Mouse (Mus musculus) monocyte, adult 5-6 weeks (primary cell): ENCODE data around the gene Gja5. TPM values are rescaled to one million over a fixed set of nuclear protein-coding genes. Genes with fewer than 3 reads are reported as not detected.
A peak's percentile ranks its signal among the peaks of the same experiment; 100 is the strongest.

Experiments
- ATAC-seq: fragments of 153-309, 156-312 bp; replicated peaks from 2 replicates; pipeline ENCODE4 v1.8.0; 2017; ENCODE audit warnings: mild to moderate bottlenecking; ENCODE audit not compliant: low TSS enrichment, insufficient number of reproducible peaks, severe bottlenecking, poor library complexity, low FRiP score
- total RNA-seq: library from RNA; stranded (forward); fragments of 200-1000, 200-491, 200-594 nt; gene quantifications from 3 replicates; pipeline ENCODE4 v1.2.3, GENCODE M21; 2017

Gene Gja5
- not detected in 3 replicates for total RNA-seq

GRCm38 (mm10) chr3:96904393-96904792, at the start of gene Gja5:
Gene Gja5 (plus strand): TSS chr3:96904693.
- no peak for ATAC-seq

DNA sequence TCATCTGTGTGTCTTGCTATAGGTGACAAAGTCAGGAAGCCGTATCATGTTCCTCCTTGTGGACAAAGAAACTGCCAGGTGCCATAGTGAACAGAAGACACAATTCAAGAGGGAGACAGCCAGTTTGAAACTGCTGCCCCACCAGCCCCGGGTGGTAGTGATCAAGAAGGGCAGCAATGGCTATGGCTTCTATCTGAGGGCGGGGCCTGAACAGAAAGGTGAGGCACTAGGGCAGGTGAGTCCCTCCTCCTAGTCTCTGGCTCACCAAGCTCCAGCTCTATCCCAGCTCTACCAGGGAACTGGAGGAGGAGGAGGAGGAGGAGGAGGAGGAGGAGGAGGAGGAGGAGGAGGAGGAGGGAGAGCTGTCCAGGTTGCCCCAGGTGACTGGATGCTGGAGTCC, 48.7 kb upstream of the Gja5 start:
- no peak for ATAC-seq

DNA sequence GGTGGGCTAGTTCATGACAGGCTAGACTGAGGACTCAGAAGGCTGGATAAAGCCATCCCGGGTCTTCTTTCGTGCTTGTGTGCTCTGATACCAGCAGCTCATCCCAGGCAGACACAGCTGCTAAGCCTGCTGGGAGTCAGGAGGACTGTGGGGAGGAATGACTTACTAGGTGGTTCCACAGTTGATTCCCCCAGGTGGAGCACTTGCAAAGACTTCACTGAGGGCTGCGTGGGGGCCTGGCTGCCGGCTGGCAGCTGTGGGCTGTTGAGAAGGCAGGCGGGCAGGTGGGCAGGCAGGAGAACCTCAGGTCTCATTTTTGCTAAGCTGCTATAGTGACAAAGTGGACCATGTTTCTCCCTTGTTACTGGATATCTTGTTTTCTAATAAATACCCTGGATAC, 44.0 kb upstream of the Gja5 start:
- no peak for ATAC-seq

DNA sequence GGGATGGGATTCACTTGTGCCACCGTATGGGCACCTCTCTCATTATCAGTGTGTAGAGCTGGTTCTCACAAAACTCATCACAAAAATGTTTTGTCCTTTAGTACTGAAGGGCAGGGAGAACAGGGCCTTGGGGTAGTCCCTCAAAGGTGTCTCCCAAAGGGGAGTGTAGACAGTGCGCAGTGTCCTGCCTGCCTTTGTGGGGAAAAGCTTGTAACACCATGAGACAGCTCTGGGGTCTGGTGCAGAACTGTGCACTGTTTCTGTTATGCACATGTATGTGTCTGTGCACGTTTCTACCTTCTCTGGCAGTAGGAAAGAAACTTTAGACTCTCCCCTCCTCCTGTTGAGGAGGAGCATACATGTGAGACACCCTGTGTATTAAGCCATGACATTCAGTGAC, 36.6 kb upstream of the Gja5 start:
- ATAC-seq = no peak

GRCm38 (mm10) chr3:96868566-96868965, 35.9 kb upstream of the Gja5 start:
- no peak for ATAC-seq

DNA sequence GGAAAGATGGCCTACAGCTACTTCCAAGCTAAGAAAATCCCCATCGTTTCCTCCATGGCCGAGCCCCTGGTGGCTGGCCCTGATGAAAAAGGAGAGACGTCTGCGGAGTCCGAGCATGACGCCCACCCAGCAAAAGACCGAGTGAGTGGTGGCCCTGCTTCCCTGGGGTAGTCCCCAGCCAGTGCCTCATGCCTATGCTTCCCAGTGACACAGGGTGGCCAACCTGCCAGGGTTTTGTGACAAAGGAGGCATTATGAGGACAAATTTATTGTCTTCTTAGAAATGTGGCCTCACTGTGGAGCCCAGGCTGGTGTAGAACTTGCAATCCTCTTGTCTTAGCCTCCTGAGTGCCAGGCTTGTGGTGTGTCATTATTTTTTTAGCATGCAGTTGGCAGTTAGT, 35.4 kb upstream of the Gja5 start:
- ATAC-seq = no peak

GRCm38 (mm10) chr3:96870270-96870669, 34.2 kb upstream of the Gja5 start:
- no peak for ATAC-seq

GRCm38 (mm10) chr3:96871070-96871469, 33.4 kb upstream of the Gja5 start:
- ATAC-seq = no peak

- ATAC-seq = no peak
Measured at GRCm38 (mm10) chr3:96872501-96872900, 32.0 kb upstream of the Gja5 start.

- ATAC-seq = no peak
Measured at GRCm38 (mm10) chr3:96874808-96875571, 29.5 kb upstream of the Gja5 start.

- ATAC-seq = no peak
Measured at GRCm38 (mm10) chr3:96879536-96879935, 25.0 kb upstream of the Gja5 start.

GRCm38 (mm10) chr3:96880385-96880784, 24.1 kb upstream of the Gja5 start:
- no peak for ATAC-seq

GRCm38 (mm10) chr3:96881557-96881956, 22.9 kb upstream of the Gja5 start:
- ATAC-seq = no peak

DNA sequence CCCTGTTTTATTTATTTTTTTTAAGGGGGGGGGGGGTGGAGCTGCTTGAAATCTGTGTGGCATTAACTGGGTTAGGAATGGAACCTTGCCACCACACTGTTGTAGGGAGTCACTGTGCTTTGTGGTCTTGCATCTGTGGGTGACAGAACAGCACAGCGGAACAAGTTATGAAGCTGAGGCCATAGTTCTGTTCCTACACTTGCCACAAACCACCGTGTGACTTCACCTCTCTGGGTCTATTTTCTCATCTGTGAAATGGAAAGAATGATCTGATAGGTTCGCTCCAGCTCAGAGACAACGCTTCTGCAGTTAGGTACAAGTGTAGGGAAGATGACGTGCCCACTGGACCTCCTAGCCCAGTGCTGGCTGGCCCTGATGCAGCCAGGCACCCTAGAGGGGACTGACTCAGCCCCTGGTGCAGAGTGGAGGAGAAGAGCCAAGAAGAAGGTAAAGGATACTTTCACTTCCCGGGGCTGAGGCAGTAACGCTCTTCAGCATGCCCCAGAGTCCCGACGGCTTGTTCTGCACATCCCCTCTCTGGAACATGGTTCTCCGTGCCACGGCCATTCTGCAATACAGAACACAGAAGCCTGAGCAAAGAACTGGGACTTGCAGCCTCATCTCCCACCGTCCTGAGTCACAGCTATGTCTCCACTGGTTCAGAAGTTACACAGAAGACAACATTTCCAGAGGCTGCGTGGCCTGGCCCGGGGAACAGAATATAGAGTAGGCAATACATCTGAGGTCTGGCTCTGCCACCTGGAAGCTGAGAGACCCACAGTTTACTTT, 22.2 kb upstream of the Gja5 start:
- ATAC-seq = no peak

GRCm38 (mm10) chr3:96883690-96884089, 20.8 kb upstream of the Gja5 start:
- ATAC-seq = no peak

DNA sequence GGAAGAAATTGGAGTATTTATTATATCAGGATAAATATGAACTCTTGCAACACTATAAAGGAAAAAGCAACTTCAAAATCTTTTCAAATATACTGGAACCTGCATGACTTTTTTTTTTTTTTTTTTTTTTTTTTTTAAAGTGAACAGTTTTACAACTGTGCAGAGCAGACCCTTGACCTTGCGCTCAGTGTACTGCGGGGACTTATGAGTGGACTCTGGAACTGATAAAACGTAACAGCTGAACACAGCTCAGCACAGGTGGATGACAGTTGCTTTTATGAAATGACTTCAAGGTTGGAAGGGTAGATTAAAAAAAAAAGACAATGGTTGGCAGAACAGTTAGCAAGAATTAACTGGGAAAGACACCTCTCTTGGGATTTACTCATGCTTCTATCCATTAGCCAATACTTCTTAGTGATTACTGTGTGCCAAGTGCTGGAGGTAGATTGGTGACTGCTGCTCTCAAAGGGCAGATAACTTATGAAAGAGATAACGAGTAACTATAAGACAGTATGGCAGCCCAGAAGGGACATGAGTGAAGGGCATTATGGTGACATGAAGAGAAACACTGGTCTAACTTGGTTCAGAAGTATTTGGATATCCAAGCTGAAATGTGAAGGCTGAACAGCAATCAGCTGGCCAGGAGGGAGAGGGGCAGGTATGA, 2.0 kb upstream of the Gja5 start:
- no peak for ATAC-seq

DNA sequence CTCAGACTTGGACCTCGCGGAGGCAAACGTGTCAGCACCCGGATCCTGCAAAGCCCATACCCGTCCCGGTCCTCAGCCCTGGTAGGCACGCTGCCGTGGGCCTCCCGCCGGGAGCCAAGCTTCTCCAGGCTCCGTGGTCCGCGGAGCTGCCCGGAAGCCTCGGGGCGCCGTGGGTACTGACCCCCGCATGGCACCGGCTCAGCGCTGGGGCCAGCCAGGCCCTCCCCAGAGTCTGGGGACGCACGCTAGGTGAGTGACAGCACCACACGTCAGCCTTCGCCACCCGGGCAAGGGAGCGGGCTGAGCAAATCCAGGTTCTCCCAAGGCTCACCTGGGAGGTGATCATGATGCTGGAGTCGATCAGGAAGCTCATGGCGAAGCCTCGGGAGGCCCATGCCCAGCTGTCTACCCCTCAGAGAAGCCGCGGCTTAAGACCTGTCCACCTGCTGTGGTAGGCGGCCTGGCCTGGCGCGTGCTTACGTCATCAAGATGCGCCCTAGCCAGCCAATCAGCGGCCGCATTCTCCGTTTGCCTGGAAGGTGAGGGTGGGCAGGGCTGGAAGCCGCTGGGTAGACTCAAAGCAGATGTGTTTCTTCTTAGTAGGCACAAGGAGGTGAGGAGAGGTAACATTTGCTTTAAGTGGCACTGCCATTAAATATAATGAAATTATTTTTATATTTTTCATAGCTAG, 503 bp downstream of the Gja5 start, which contains the start of gene Gpr89:
Gene Gpr89 (minus strand): TSS at position 496 of the 691 bp plus-strand sequence.
- ATAC-seq = peak; percentile 96

- ATAC-seq = no peak
Measured at GRCm38 (mm10) chr3:96905592-96905991, 1.1 kb downstream of the Gja5 start.

DNA sequence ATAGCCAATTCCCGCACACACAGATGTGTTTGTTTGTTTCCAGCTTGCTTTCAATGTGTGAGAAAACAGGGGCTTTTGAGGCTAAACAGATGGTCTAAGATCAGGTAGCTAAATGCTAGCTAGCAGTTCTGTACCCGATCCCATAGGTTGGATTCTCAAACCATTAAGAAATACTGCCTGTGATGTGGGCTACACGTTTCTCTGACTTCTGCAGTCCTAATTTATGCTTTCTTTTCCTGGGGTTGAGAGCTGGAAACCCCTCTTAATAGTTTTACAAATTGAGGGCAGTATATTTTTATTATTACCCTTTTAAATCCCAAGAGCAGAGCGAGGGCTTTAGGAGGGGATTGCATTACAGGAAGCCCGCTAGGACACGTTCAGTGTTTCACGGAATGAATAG, 16.5 kb downstream of the Gja5 start:
- ATAC-seq = no peak
